Mouse (Mus musculus): ENCODE data around the gene Tff3.

Tff3 gene

GRCm38 (mm10) chr17:31125548-31126266 lies 3.7 kb downstream of the Tff3 start:
- no peak for DNase-seq (ENCODE audit: extremely low read depth, insufficient read length, low spot score)

GRCm38 (mm10) chr17:31121975-31122374 lies 7.5 kb downstream of the Tff3 start:
- DNase-seq (ENCODE audit: extremely low read depth, insufficient read length, low spot score), result no peak

- no peak for DNase-seq (ENCODE audit: extremely low read depth, insufficient read length, low spot score)
Observed at GRCm38 (mm10) chr17:31119429-31119828, 10.0 kb downstream of the Tff3 start.

- DNase-seq (ENCODE audit: extremely low read depth, insufficient read length, low spot score), result no peak
Observed at GRCm38 (mm10) chr17:31117946-31118345, 11.5 kb downstream of the Tff3 start.

- DNase-seq (ENCODE audit: extremely low read depth, insufficient read length, low spot score), result no peak
Observed at GRCm38 (mm10) chr17:31116063-31116462, 13.4 kb downstream of the Tff3 start.

- DNase-seq (ENCODE audit: extremely low read depth, insufficient read length, low spot score), result no peak
Observed at GRCm38 (mm10) chr17:31113191-31113856, 16.1 kb downstream of the Tff3 start.

GRCm38 (mm10) chr17:31108388-31108787 lies 21.1 kb downstream of the Tff3 start:
- DNase-seq (ENCODE audit: extremely low read depth, insufficient read length, low spot score), result peak; percentile 50

- DNase-seq (ENCODE audit: extremely low read depth, insufficient read length, low spot score), result no peak
Observed at GRCm38 (mm10) chr17:31103823-31104222, 25.6 kb downstream of the Tff3 start.

- no peak for DNase-seq (ENCODE audit: extremely low read depth, insufficient read length, low spot score)
Observed at GRCm38 (mm10) chr17:31103007-31103570, 26.4 kb downstream of the Tff3 start.

- no peak for DNase-seq (ENCODE audit: extremely low read depth, insufficient read length, low spot score)
Observed at GRCm38 (mm10) chr17:31098788-31099187, 30.7 kb downstream of the Tff3 start.

GRCm38 (mm10) chr17:31096893-31097292 lies 32.6 kb downstream of the Tff3 start:
- DNase-seq (ENCODE audit: extremely low read depth, insufficient read length, low spot score), result no peak

- no peak for DNase-seq (ENCODE audit: extremely low read depth, insufficient read length, low spot score)
Observed at GRCm38 (mm10) chr17:31095570-31095969, 33.9 kb downstream of the Tff3 start.

GRCm38 (mm10) chr17:31094781-31095180 lies 34.7 kb downstream of the Tff3 start:
- DNase-seq (ENCODE audit: extremely low read depth, insufficient read length, low spot score), result no peak

GRCm38 (mm10) chr17:31091023-31091735 lies 38.3 kb downstream of the Tff3 start:
- no peak for DNase-seq (ENCODE audit: extremely low read depth, insufficient read length, low spot score)

GRCm38 (mm10) chr17:31089848-31090247 lies 39.6 kb downstream of the Tff3 start:
- DNase-seq (ENCODE audit: extremely low read depth, insufficient read length, low spot score), result no peak

GRCm38 (mm10) chr17:31088711-31089110 lies 40.7 kb downstream of the Tff3 start:
- DNase-seq (ENCODE audit: extremely low read depth, insufficient read length, low spot score), result no peak

- DNase-seq (ENCODE audit: extremely low read depth, insufficient read length, low spot score), result no peak
Observed at GRCm38 (mm10) chr17:31086196-31086595, 43.2 kb downstream of the Tff3 start.

- no peak for DNase-seq (ENCODE audit: extremely low read depth, insufficient read length, low spot score)
Observed at GRCm38 (mm10) chr17:31085519-31085918, 43.9 kb downstream of the Tff3 start.

GRCm38 (mm10) chr17:31082296-31083078 lies 47.0 kb downstream of the Tff3 start:
- no peak for DNase-seq (ENCODE audit: extremely low read depth, insufficient read length, low spot score)

GRCm38 (mm10) chr17:31079078-31079840 lies 50.2 kb downstream of the Tff3 start:
- DNase-seq (ENCODE audit: extremely low read depth, insufficient read length, low spot score), result no peak

All from 3134 (cell line).